Mouse (Mus musculus): ENCODE results near the gene Atp8b3. TPM values are rescaled to one million over a fixed set of nuclear protein-coding genes. Genes with fewer than 3 reads are reported as not detected.

The Atp8b3 gene
- total RNA-seq, 2 experiments from 2014 or later = not detected

Other genes with a start within 250 kb of the Atp8b3 start
- 100 to 1,000 TPM; 859 to 871 TPM for gene Rps15, start 246.7 kb downstream of the Atp8b3 start, total RNA-seq (2021)
- 1 to 10 TPM; 4.7 to 5.0 TPM for gene Apc2, start 243.1 kb downstream of the Atp8b3 start, total RNA-seq (2021)
- gene 2310011J03Rik, start 218.6 kb downstream of the Atp8b3 start, total RNA-seq (2021) = 10 to 100 TPM; 15.3 to 17.9 TPM
- gene Pcsk4, start 209.6 kb downstream of the Atp8b3 start, total RNA-seq (2021) = 1 to 10 TPM; 1.7 to 1.8 TPM
- gene Reep6, start 209.2 kb downstream of the Atp8b3 start, total RNA-seq (2021) = 1 to 10 TPM; 2.2 to 2.4 TPM
- gene Adamtsl5, start 190.7 kb downstream of the Atp8b3 start, total RNA-seq (2021) = 10 to 100 TPM; 36.9 to 42.9 TPM
- gene Plk5, start 182.7 kb downstream of the Atp8b3 start, total RNA-seq (2021) = under 1 TPM in 1 of 2 experiments, not detected in 1; 0.25 TPM
- gene Mex3d, start 151.5 kb downstream of the Atp8b3 start, total RNA-seq (2021) = 10 to 100 TPM; 12.7 to 16.1 TPM
- gene Mbd3, start 139.6 kb downstream of the Atp8b3 start, total RNA-seq (2021) = 100 to 1,000 TPM; 102 to 105 TPM
- 1,000 to 10,000 TPM; 1,658 to 1,691 TPM for gene Uqcr11, start 132.3 kb downstream of the Atp8b3 start, total RNA-seq (2021)
- gene Tcf3, start 105.5 kb downstream of the Atp8b3 start, total RNA-seq (2021) = 10 to 100 TPM; 40.3 to 51.8 TPM
- gene Onecut3, start 44.3 kb downstream of the Atp8b3 start, total RNA-seq (2021) = not detected
- gene Rexo1, start 22.4 kb upstream of the Atp8b3 start, total RNA-seq (2021) = 10 to 100 TPM; 20.3 to 21.5 TPM
- gene Klf16, start 38.2 kb upstream of the Atp8b3 start, total RNA-seq (2021) = 1 to 10 TPM; 5.9 to 6.9 TPM
- 100 to 1,000 TPM in 1 of 2 experiments, 10 to 100 TPM in 1; 92.2 to 102 TPM for gene Abhd17a, start 51.2 kb upstream of the Atp8b3 start, total RNA-seq (2021)
- 10 to 100 TPM; 25.9 to 27.8 TPM for gene Scamp4, start 63.7 kb upstream of the Atp8b3 start, total RNA-seq (2021)
- gene Adat3, start 63.8 kb upstream of the Atp8b3 start, total RNA-seq (2021) = 1 to 10 TPM; 1.2 to 1.8 TPM
- 1 to 10 TPM in 1 of 2 experiments, under 1 TPM in 1; 0.98 to 1.2 TPM for gene Gm49322, start 66.9 kb upstream of the Atp8b3 start, total RNA-seq (2021)
- 100 to 1,000 TPM; 137 to 141 TPM for gene Csnk1g2, start 83.7 kb upstream of the Atp8b3 start, total RNA-seq (2021)
- 10 to 100 TPM; 42.2 to 46.4 TPM for gene Btbd2, start 117.9 kb upstream of the Atp8b3 start, total RNA-seq (2021)
- gene Mknk2, start 139.0 kb upstream of the Atp8b3 start, total RNA-seq (2021) = 100 to 1,000 TPM; 143 to 159 TPM
- 10 to 100 TPM; 10.1 to 11.3 TPM for gene Mob3a, start 162.9 kb upstream of the Atp8b3 start, total RNA-seq (2021)
- 1 to 10 TPM; 2.9 to 4.1 TPM for gene Izumo4, start 163.1 kb upstream of the Atp8b3 start, total RNA-seq (2021)
- 10 to 100 TPM; 47.6 to 52.5 TPM for gene Ap3d1, start 203.1 kb upstream of the Atp8b3 start, total RNA-seq (2021)
- gene Dot1l, start 216.1 kb upstream of the Atp8b3 start, total RNA-seq (2021) = 10 to 100 TPM; 66.3 to 67.6 TPM